Mouse (Mus musculus) lung, postnatal 10 days (tissue): ENCODE measurements around the gene Msl1.
"Not testable (repeated sequence)": the region's sequence is repeated elsewhere in the genome, so short reads cannot be mapped to it uniquely, and the experiment has no call there.

Experiments
- DNase-seq: peaks from one replicate; pipeline ENCODE4 v3.0.0; 2021

Msl1 gene

GRCm38 (mm10) chr11:98797909-98798308 is 2.6 kb downstream of the Msl1 start:
- no peak for DNase-seq

- DNase-seq, result no peak
Observed at GRCm38 (mm10) chr11:98804605-98805004, 9.3 kb downstream of the Msl1 start, which contains the start of gene Casc3. Gene Casc3, plus strand, starts transcription at chr11:98804905.

GRCm38 (mm10) chr11:98808417-98808816 is 13.1 kb downstream of the Msl1 start:
- DNase-seq, result no peak

GRCm38 (mm10) chr11:98809457-98810290 is 14.4 kb downstream of the Msl1 start:
- peak; percentile 100 for DNase-seq

- peak; percentile 41 for DNase-seq
Observed at GRCm38 (mm10) chr11:98810686-98811085, 15.4 kb downstream of the Msl1 start.

GRCm38 (mm10) chr11:98816706-98817239 is 21.5 kb downstream of the Msl1 start:
- DNase-seq, result no peak

- DNase-seq, result no peak
Observed at GRCm38 (mm10) chr11:98820968-98821367, 25.7 kb downstream of the Msl1 start.

- DNase-seq, result not testable (repeated sequence)
Observed at GRCm38 (mm10) chr11:98826071-98826470, 30.8 kb downstream of the Msl1 start.

- DNase-seq, result no peak
Observed at GRCm38 (mm10) chr11:98827877-98828276, 32.6 kb downstream of the Msl1 start.

- DNase-seq, result peak; percentile 64
Observed at GRCm38 (mm10) chr11:98829091-98829775, 33.9 kb downstream of the Msl1 start.

GRCm38 (mm10) chr11:98829875-98830274 is 34.6 kb downstream of the Msl1 start:
- no peak for DNase-seq

GRCm38 (mm10) chr11:98835296-98835695 is 40.0 kb downstream of the Msl1 start:
- DNase-seq, result no peak

GRCm38 (mm10) chr11:98835725-98836124 is 40.4 kb downstream of the Msl1 start:
- DNase-seq, result no peak

- DNase-seq, result no peak
Observed at GRCm38 (mm10) chr11:98836128-98836527, 40.8 kb downstream of the Msl1 start.

- peak; percentile 89 for DNase-seq
Observed at GRCm38 (mm10) chr11:98836651-98837141, 41.4 kb downstream of the Msl1 start, which contains the start of gene Rapgefl1. Gene Rapgefl1, plus strand, starts transcription at chr11:98836785.

GRCm38 (mm10) chr11:98837231-98837704 is 42.0 kb downstream of the Msl1 start:
- no peak for DNase-seq

- no peak for DNase-seq
Observed at GRCm38 (mm10) chr11:98837917-98838316, 42.6 kb downstream of the Msl1 start.

- no peak for DNase-seq
Observed at GRCm38 (mm10) chr11:98838512-98838911, 43.2 kb downstream of the Msl1 start.

GRCm38 (mm10) chr11:98839402-98839801 is 44.1 kb downstream of the Msl1 start:
- DNase-seq, result no peak

- DNase-seq, result no peak
Observed at GRCm38 (mm10) chr11:98839897-98840296, 44.6 kb downstream of the Msl1 start.

- DNase-seq, result no peak
Observed at GRCm38 (mm10) chr11:98846016-98846415, 50.7 kb downstream of the Msl1 start.

GRCm38 (mm10) chr11:98846865-98847604 is 51.7 kb downstream of the Msl1 start:
- no peak for DNase-seq
